Mouse (Mus musculus) thymus, postnatal 25 days (tissue): ENCODE results near the gene Rngtt.

Experiments
- DNase-seq: peaks from one replicate; pipeline ENCODE4 v3.0.0; 2022

The Rngtt gene

GRCm38 (mm10) chr4:33523774-33524173, 213.7 kb downstream of the Rngtt start:
- DNase-seq: no peak

GRCm38 (mm10) chr4:33524481-33525141, 214.5 kb downstream of the Rngtt start:
- DNase-seq: no peak

GRCm38 (mm10) chr4:33525272-33525671, 215.2 kb downstream of the Rngtt start:
- DNase-seq: no peak

- no peak for DNase-seq
Measured at GRCm38 (mm10) chr4:33526092-33526491, 216.0 kb downstream of the Rngtt start.

- no peak for DNase-seq
Measured at GRCm38 (mm10) chr4:33526675-33527074, 216.6 kb downstream of the Rngtt start.

GRCm38 (mm10) chr4:33532596-33532995, 222.5 kb downstream of the Rngtt start:
- no peak for DNase-seq

- DNase-seq: no peak
Measured at GRCm38 (mm10) chr4:33544755-33545576, 234.9 kb downstream of the Rngtt start.

GRCm38 (mm10) chr4:33545577-33545879, 235.4 kb downstream of the Rngtt start:
- DNase-seq: no peak

GRCm38 (mm10) chr4:33546278-33546677, 236.2 kb downstream of the Rngtt start:
- DNase-seq: no peak

- no peak for DNase-seq
Measured at GRCm38 (mm10) chr4:33547315-33547929, 237.3 kb downstream of the Rngtt start.

- DNase-seq: no peak
Measured at GRCm38 (mm10) chr4:33549606-33550005, 239.5 kb downstream of the Rngtt start.
